Mouse (Mus musculus) MEL (cell line): ENCODE data around the gene Cables2. TPM values are rescaled to one million over a fixed set of nuclear protein-coding genes. Genes with fewer than 3 reads are reported as not detected.

Source experiments
- DNase-seq: peaks from one replicate; pipeline ENCODE4 v3.0.0; 2011; ENCODE audit warnings: low read depth, low spot score
- H3K27ac ChIP-seq: 2 replicates; pipeline ENCODE4 v1.5.1; 2012; ENCODE audit warnings: low read depth, mild to moderate bottlenecking, control low read depth, low read length, moderate library complexity; ENCODE audit not compliant: control insufficient read depth
- H3K27me3 ChIP-seq, 2 experiments: fragments of 150-350 bp in 1 of 2; sonication (generic) in 1 of 2; 2 replicates each; pipeline ENCODE4 v1.6.1; 2012; ENCODE audit warnings: low read length in 2 of 2, mild to moderate bottlenecking in 2 of 2, improper control_type of control experiment in 1 of 2, moderate library complexity in 1 of 2; ENCODE audit not compliant: insufficient read depth in 2 of 2, control insufficient read depth in 1 of 2
- H3K36me3 ChIP-seq, 2 experiments: 2 replicates each; pipeline ENCODE4 v1.6.1; 2012 to 2014; ENCODE audit warnings: low read length in 2 of 2, improper control_type of control experiment in 1 of 2, inconsistent platforms in 1 of 2, mild to moderate bottlenecking in 1 of 2; ENCODE audit not compliant: insufficient read depth in 2 of 2, control insufficient read depth in 1 of 2
- H3K4me1 ChIP-seq, 2 experiments: fragments of 150-350 bp in 1 of 2; sonication (generic) in 1 of 2; 2 replicates each; pipeline ENCODE4 v1.6.1; 2012; ENCODE audit warnings: low read length in 2 of 2, improper control_type of control experiment in 1 of 2, mild to moderate bottlenecking in 1 of 2; ENCODE audit not compliant: insufficient read depth in 2 of 2, control insufficient read depth in 1 of 2
- H3K4me3 ChIP-seq, 2 experiments: fragments of 150-350 bp in 1 of 2; sonication (generic) in 1 of 2; 2 replicates each; pipeline ENCODE4 v1.5.1; 2012; ENCODE audit warnings: low read depth in 2 of 2, low read length in 2 of 2, mild to moderate bottlenecking in 2 of 2, moderate library complexity in 2 of 2, control low read depth in 1 of 2, improper control_type of control experiment in 1 of 2; ENCODE audit not compliant: control insufficient read depth in 1 of 2, insufficient read depth in 1 of 2
- H3K79me2 ChIP-seq: 2 replicates; pipeline ENCODE4 v1.6.1; 2012; ENCODE audit warnings: mild to moderate bottlenecking, low read length, moderate library complexity; ENCODE audit not compliant: control insufficient read depth, poor library complexity, insufficient read depth
- H3K9ac ChIP-seq: 2 replicates; pipeline ENCODE4 v1.6.1; 2012; ENCODE audit warnings: low read depth, mild to moderate bottlenecking, control low read depth, low read length, moderate library complexity; ENCODE audit not compliant: control insufficient read depth, poor library complexity, severe bottlenecking
- H3K9me3 ChIP-seq: fragments of 150-350 bp; sonication (generic); replicated peaks from 2 replicates; pipeline ENCODE4 v1.6.1; 2012; ENCODE audit warnings: mild to moderate bottlenecking, low read length, improper control_type of control experiment, moderate library complexity; ENCODE audit not compliant: insufficient read depth
- BHLHE40 ChIP-seq: IDR thresholded peaks from 2 replicates; pipeline ENCODE4 v1.6.1; 2012; ENCODE audit warnings: low read depth, mild to moderate bottlenecking, inconsistent platforms, low read length, improper control_type of control experiment, borderline replicate concordance
- CHD1 ChIP-seq: IDR thresholded peaks from 2 replicates; pipeline ENCODE4 v1.6.1; 2012; ENCODE audit warnings: low read depth, mild to moderate bottlenecking, inconsistent platforms, low read length, improper control_type of control experiment
- CHD2 ChIP-seq: IDR thresholded peaks from 2 replicates; pipeline ENCODE4 v1.6.1; 2011; ENCODE audit warnings: low read length, improper control_type of control experiment
- CTCF ChIP-seq, 3 experiments: IDR thresholded peaks in 2 of 3; conservative IDR thresholded peaks in 1 of 3; 2 replicates each; pipeline ENCODE4 v1.5.1; 2011 to 2012; ENCODE audit warnings: low read length in 3 of 3, low read depth in 2 of 3, mild to moderate bottlenecking in 2 of 3, improper control_type of control experiment in 1 of 3, inconsistent platforms in 1 of 3, mixed read lengths in 1 of 3, moderate library complexity in 1 of 3; ENCODE audit not compliant: control insufficient read depth in 1 of 3, insufficient read depth in 1 of 3, poor library complexity in 1 of 3, severe bottlenecking in 1 of 3
- E2F4 ChIP-seq: IDR thresholded peaks from 2 replicates; pipeline ENCODE4 v1.6.1; 2011; ENCODE audit warnings: low read depth, low read length, improper control_type of control experiment, borderline replicate concordance
- ELF1 ChIP-seq: IDR thresholded peaks from 2 replicates; pipeline ENCODE4 v1.6.1; 2014; ENCODE audit warnings: low read depth, mild to moderate bottlenecking, inconsistent platforms, low read length, improper control_type of control experiment, moderate library complexity
- EP300 ChIP-seq, 2 experiments: IDR thresholded peaks; 2 replicates each; pipeline ENCODE4 v1.6.1; 2011; ENCODE audit warnings: improper control_type of control experiment in 2 of 2, low read length in 2 of 2, low read depth in 1 of 2, mild to moderate bottlenecking in 1 of 2
- ETS1 ChIP-seq: IDR thresholded peaks from 2 replicates; pipeline ENCODE4 v1.6.1; 2012; ENCODE audit warnings: low read depth, mild to moderate bottlenecking, inconsistent platforms, low read length, improper control_type of control experiment, moderate library complexity
- GABPA ChIP-seq: IDR thresholded peaks from 2 replicates; pipeline ENCODE4 v1.6.1; 2012; ENCODE audit warnings: low read depth, mild to moderate bottlenecking, inconsistent platforms, low read length, improper control_type of control experiment, moderate library complexity
- GATA1 ChIP-seq: IDR thresholded peaks from 2 replicates; pipeline ENCODE4 v1.6.1; 2011; ENCODE audit warnings: low read depth, low read length, improper control_type of control experiment
- HCFC1 ChIP-seq: IDR thresholded peaks from 2 replicates; pipeline ENCODE4 v1.6.1; 2012; ENCODE audit warnings: low read depth, mild to moderate bottlenecking, inconsistent platforms, low read length, improper control_type of control experiment, moderate library complexity
- JUND ChIP-seq: IDR thresholded peaks from 2 replicates; pipeline ENCODE4 v1.6.1; 2011; ENCODE audit warnings: low read depth, mild to moderate bottlenecking, improper control_type of control experiment, low read length
- KAT2A ChIP-seq: conservative IDR thresholded peaks from 2 replicates; pipeline ENCODE4 v1.6.1; 2012; ENCODE audit warnings: low read depth, low read length, improper control_type of control experiment, inconsistent platforms
- MAX ChIP-seq: IDR thresholded peaks from 2 replicates; pipeline ENCODE4 v1.6.1; 2011; ENCODE audit warnings: low read length, improper control_type of control experiment
- MAZ ChIP-seq: IDR thresholded peaks from 2 replicates; pipeline ENCODE4 v1.6.1; 2012; ENCODE audit warnings: low read depth, mild to moderate bottlenecking, inconsistent platforms, low read length, improper control_type of control experiment
- MEF2A ChIP-seq: IDR thresholded peaks from 2 replicates; pipeline ENCODE4 v1.6.1; 2014; ENCODE audit warnings: low read depth, mild to moderate bottlenecking, inconsistent platforms, low read length, improper control_type of control experiment; ENCODE audit not compliant: poor library complexity, insufficient replicate concordance, severe bottlenecking; ENCODE audit errors: extremely low read depth
- MXI1 ChIP-seq: IDR thresholded peaks from 2 replicates; pipeline ENCODE4 v1.6.1; 2011; ENCODE audit warnings: mild to moderate bottlenecking, low read depth, low read length, improper control_type of control experiment
- MYB ChIP-seq: IDR thresholded peaks from 2 replicates; pipeline ENCODE4 v1.6.1; 2011; ENCODE audit warnings: mild to moderate bottlenecking, low read depth, low read length, improper control_type of control experiment
- MYC ChIP-seq: IDR thresholded peaks from 2 replicates; pipeline ENCODE4 v1.6.1; 2011; ENCODE audit warnings: low read depth, mild to moderate bottlenecking, low read length, improper control_type of control experiment, moderate library complexity
- NELFE ChIP-seq: IDR thresholded peaks from 2 replicates; pipeline ENCODE4 v1.6.1; 2011; ENCODE audit warnings: low read depth, low read length, improper control_type of control experiment
- NRF1 ChIP-seq: IDR thresholded peaks from 2 replicates; pipeline ENCODE4 v1.6.1; 2014; ENCODE audit warnings: low read depth, mild to moderate bottlenecking, inconsistent platforms, low read length, improper control_type of control experiment, moderate library complexity; ENCODE audit not compliant: poor library complexity, insufficient read depth, severe bottlenecking
- POLR2A ChIP-seq, 2 experiments: IDR thresholded peaks; 2 replicates each; pipeline ENCODE4 v1.6.1; 2011 to 2012; ENCODE audit warnings: low read length in 2 of 2, mild to moderate bottlenecking in 2 of 2, control low read depth in 1 of 2, improper control_type of control experiment in 1 of 2, low read depth in 1 of 2, moderate library complexity in 1 of 2; ENCODE audit not compliant: control insufficient read depth in 1 of 2, insufficient read depth in 1 of 2, poor library complexity in 1 of 2
- POLR2AphosphoS2 ChIP-seq: IDR thresholded peaks from 2 replicates; pipeline ENCODE4 v1.6.1; 2011; ENCODE audit warnings: low read length, improper control_type of control experiment
- POLR2AphosphoS5 ChIP-seq: IDR thresholded peaks from 2 replicates; pipeline ENCODE4 v1.6.1; 2012; ENCODE audit warnings: low read depth, borderline replicate concordance, mild to moderate bottlenecking, inconsistent platforms, low read length, moderate library complexity, mixed read lengths
- RAD21 ChIP-seq: IDR thresholded peaks from 2 replicates; pipeline ENCODE4 v1.6.1; 2011; ENCODE audit warnings: mild to moderate bottlenecking, low read depth, low read length, improper control_type of control experiment
- RCOR1 ChIP-seq: IDR thresholded peaks from 2 replicates; pipeline ENCODE4 v1.6.1; 2012; ENCODE audit warnings: low read depth, mild to moderate bottlenecking, inconsistent platforms, low read length, improper control_type of control experiment
- SIN3A ChIP-seq: IDR thresholded peaks from 2 replicates; pipeline ENCODE4 v1.6.1; 2012; ENCODE audit warnings: low read length, improper control_type of control experiment, inconsistent platforms
- SMC3 ChIP-seq: IDR thresholded peaks from 2 replicates; pipeline ENCODE4 v1.6.1; 2011; ENCODE audit warnings: low read depth, low read length, improper control_type of control experiment
- TAL1 ChIP-seq: IDR thresholded peaks from 2 replicates; pipeline ENCODE4 v1.6.1; 2012; ENCODE audit warnings: mild to moderate bottlenecking, inconsistent platforms, low read length, moderate library complexity, mixed read lengths
- TBP ChIP-seq: IDR thresholded peaks from 2 replicates; pipeline ENCODE4 v1.8.0; 2011; ENCODE audit warnings: low read depth, low read length, improper control_type of control experiment
- TCF12 ChIP-seq: IDR thresholded peaks from 2 replicates; pipeline ENCODE4 v1.6.1; 2014; ENCODE audit warnings: low read depth, mild to moderate bottlenecking, inconsistent platforms, low read length, improper control_type of control experiment, moderate library complexity
- UBTF ChIP-seq: IDR thresholded peaks from 2 replicates; pipeline ENCODE4 v1.6.1; 2012; ENCODE audit warnings: low read depth, mild to moderate bottlenecking, inconsistent platforms, low read length, improper control_type of control experiment, moderate library complexity, borderline replicate concordance; ENCODE audit not compliant: insufficient read depth
- USF1 ChIP-seq: IDR thresholded peaks from 2 replicates; pipeline ENCODE4 v1.6.1; 2014; ENCODE audit warnings: low read depth, mild to moderate bottlenecking, inconsistent platforms, low read length, improper control_type of control experiment, moderate library complexity
- USF2 ChIP-seq, 2 experiments: IDR thresholded peaks; 2 replicates each; pipeline ENCODE4 v1.6.1; 2011 to 2012; ENCODE audit warnings: improper control_type of control experiment in 2 of 2, low read length in 2 of 2, borderline replicate concordance in 1 of 2, inconsistent platforms in 1 of 2, low read depth in 1 of 2, mild to moderate bottlenecking in 1 of 2; ENCODE audit not compliant: insufficient read depth in 1 of 2
- ZC3H11A ChIP-seq: IDR thresholded peaks from 2 replicates; pipeline ENCODE4 v1.6.1; 2012; ENCODE audit warnings: low read depth, mild to moderate bottlenecking, inconsistent platforms, low read length, improper control_type of control experiment
- ZKSCAN1 ChIP-seq: IDR thresholded peaks from 2 replicates; pipeline ENCODE4 v1.6.1; 2012; ENCODE audit warnings: low read depth, mild to moderate bottlenecking, inconsistent platforms, low read length, improper control_type of control experiment, moderate library complexity
- ZMIZ1 ChIP-seq: IDR thresholded peaks from 2 replicates; pipeline ENCODE4 v1.6.1; 2012; ENCODE audit warnings: low read depth, mild to moderate bottlenecking, inconsistent platforms, low read length, improper control_type of control experiment, moderate library complexity
- ZNF384 ChIP-seq: IDR thresholded peaks from 2 replicates; pipeline ENCODE4 v1.6.1; 2012; ENCODE audit warnings: low read depth, mild to moderate bottlenecking, inconsistent platforms, low read length, improper control_type of control experiment
- polyA plus RNA-seq, 2 experiments: library from polyadenylated mRNA; stranded (reverse) in 1 of 2; unstranded in 1 of 2; fragments of >175 nt in 1 of 2; fragments of >200 nt in 1 of 2; gene quantifications; 2 replicates each; pipeline versions ENCODE4 v1.2.1 to v1.2.4; 2012; ENCODE audit warnings: low replicate concordance in 2 of 2, low read depth in 1 of 2; ENCODE audit not compliant: insufficient read length in 2 of 2, insufficient read depth in 1 of 2, missing spikeins in 1 of 2
- total RNA-seq: library from RNA; depleted of rRNA; stranded (reverse); fragments of 300-350 nt; gene quantifications from 2 replicates; pipeline ENCODE4 v1.2.3, GENCODE M21; 2012

The Cables2 gene
- total and polyA plus RNA-seq, 3 experiments: 10.7 to 16.7 TPM; not detected in 1

DNA sequence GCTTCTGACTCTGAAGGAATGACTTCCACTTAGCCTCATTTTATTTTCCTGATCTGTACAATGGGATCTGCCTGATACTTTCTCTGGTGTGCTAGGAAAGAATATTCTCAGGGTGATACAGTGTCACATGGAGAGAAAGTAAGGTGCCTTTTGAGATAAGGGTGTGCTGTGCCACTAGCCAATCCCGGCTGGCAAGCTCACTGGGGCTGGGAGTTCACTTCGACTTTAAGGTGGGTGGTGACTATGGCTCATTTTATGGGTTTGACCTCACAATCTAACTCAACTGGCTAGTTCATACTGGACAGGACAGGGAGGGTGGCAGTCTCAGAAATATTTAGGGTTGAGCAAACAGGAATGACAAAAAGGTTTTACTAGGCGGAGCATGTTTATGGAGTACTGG, 36.4 kb downstream of the Cables2 start:
- H3K36me3 ChIP-seq: peaks cover 0 to 24% of the 10 kb centered on the region in 2 experiments; a peak in 2 of 4 replicates
- no peaks in the 10 kb centered on the region for H3K9me3 ChIP-seq
- peak; percentile 46 for DNase-seq
- no peak overlapping the region for H3K4me3 ChIP-seq
- H3K27me3 ChIP-seq: no peaks in the 10 kb centered on the region
- H3K4me1 ChIP-seq: peaks cover 9 to 34% of the 10 kb centered on the region in 2 experiments
- no peak overlapping the region for H3K9ac ChIP-seq
- H3K79me2 ChIP-seq: no peaks in the 10 kb centered on the region
- H3K27ac ChIP-seq: peak overlapping the region; percentile 52
- TF ChIP-seq USF1: peak; percentile 44; the same call in 1 of the 2 replicates
- TF ChIP-seq GATA1: peak; percentile 44; the same call in 1 of the 2 replicates
- TF ChIP-seq ZMIZ1: no peak
- TF ChIP-seq E2F4: no peak
- TF ChIP-seq JUND: no peak
- no peak for TF ChIP-seq POLR2AphosphoS5
- TF ChIP-seq GABPA: no peak
- peak; percentile 78 for TF ChIP-seq TAL1
- TF ChIP-seq BHLHE40: no peak
- TF ChIP-seq MEF2A: no peak
- no peak for TF ChIP-seq SMC3
- TF ChIP-seq ZNF384: no peak
- TF ChIP-seq MAZ: no peak
- TF ChIP-seq CHD1: no peak
- TF ChIP-seq TBP: no peak
- no peak for TF ChIP-seq POLR2A (IDR thresholded peaks at IDR 0.05; ENCODE audit: control insufficient read depth in 1 of 2, insufficient read depth in 1 of 2, low read depth in 1 of 2, low read length in 2 of 2, poor library complexity in 1 of 2)
- TF ChIP-seq MAX: 0 out of 2 replicates have a peak, but pooled peaks have one; percentile 17
- 0 out of 2 replicates have a peak, but pooled peaks have one; percentile 13 for TF ChIP-seq TCF12
- TF ChIP-seq ELF1: no peak
- no peak for TF ChIP-seq POLR2AphosphoS2
- no peak for TF ChIP-seq RCOR1
- TF ChIP-seq ZC3H11A: no peak
- peak in 1 of 2 experiments; percentile 17; a peak in 1 of 4 replicates for TF ChIP-seq EP300 (IDR thresholded peaks at IDR 0.05; ENCODE audit: low read depth in 1 of 2, low read length in 2 of 2)
- no peak for TF ChIP-seq CHD2
- TF ChIP-seq ETS1: 0 out of 2 replicates have a peak, but pooled peaks have one; percentile 9
- TF ChIP-seq MYC: no peak
- TF ChIP-seq HCFC1: no peak
- TF ChIP-seq ZKSCAN1: no peak
- no peak for TF ChIP-seq NELFE
- no peak for TF ChIP-seq CTCF (IDR thresholded peaks at IDR 0.05 in 2 of 3, conservative IDR thresholded peaks at IDR 0.05 in 1 of 3; ENCODE audit: control insufficient read depth in 1 of 3, insufficient read depth in 1 of 3, low read depth in 2 of 3, low read length in 3 of 3, poor library complexity in 1 of 3, severe bottlenecking in 1 of 3)
- no peak for TF ChIP-seq USF2 (IDR thresholded peaks at IDR 0.05; ENCODE audit: borderline replicate concordance in 1 of 2, insufficient read depth in 1 of 2, low read depth in 1 of 2, low read length in 2 of 2)
- no peak for TF ChIP-seq UBTF
- no peak for TF ChIP-seq MYB
- TF ChIP-seq RAD21: no peak
- TF ChIP-seq KAT2A: no peak
- TF ChIP-seq NRF1: no peak
- TF ChIP-seq MXI1: 0 out of 2 replicates have a peak, but pooled peaks have one; percentile 10
- peak; percentile 42; the same call in 1 of the 2 replicates for TF ChIP-seq SIN3A
